Mouse (Mus musculus) CD4-positive naive resting alpha-beta T cell, adult 57 days (primary cell): ENCODE measurements around the gene Hadhb. TPM values are rescaled to one million over a fixed set of nuclear protein-coding genes. Genes with fewer than 3 reads are reported as not detected.

ENCODE experiments used
- total RNA-seq: library from RNA; stranded (reverse); gene quantifications from one replicate; pipeline ENCODE4 v1.2.4, GENCODE M21; 2023

Gene Hadhb
- total RNA-seq, result 130 TPM

DNA sequence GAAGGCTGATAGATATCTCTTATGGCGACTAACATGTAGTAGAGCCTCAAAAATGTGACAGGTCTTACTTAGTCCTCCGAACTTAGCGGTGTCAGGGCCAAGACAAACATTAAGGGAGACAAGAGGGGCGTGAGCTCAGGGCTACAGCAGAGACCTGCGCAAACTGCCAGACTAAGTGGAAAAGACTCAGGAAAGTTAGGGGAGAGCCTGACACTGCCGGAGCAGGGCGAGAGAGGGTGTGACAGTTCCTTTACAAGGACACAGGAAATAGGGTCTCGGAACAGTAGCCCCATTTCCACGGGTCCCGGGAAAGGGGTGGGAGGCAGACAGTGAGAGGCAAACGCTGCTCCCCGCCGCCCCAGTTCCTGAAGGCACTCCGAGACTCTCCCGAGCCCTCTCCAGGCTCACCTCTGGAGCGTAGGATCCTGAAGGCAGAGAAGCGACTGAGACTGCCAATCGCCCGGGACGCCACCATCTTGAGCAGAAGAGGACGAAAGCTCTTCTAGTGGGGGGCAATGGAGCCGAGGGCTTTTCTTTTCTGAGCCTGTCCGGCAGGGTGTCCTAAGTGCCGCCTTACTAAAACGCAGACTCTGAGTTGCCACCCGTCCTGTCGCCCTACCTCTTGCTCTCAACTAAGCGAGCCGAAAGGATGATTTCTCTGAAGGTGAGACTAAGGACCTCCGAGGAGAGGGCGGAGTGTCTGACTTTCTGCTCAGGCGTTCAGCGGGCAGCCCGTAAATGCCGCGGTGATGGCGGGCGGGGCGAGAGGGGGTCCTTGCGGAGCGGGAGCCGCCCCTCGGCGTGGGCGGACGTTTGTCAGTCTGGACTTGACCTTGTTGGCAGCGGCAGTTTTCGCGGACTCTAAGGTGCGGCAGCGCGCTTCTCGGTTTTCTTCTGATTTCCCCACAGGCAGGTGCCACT, at the start of gene Hadhb, which contains the start of gene Hadha:
Gene Hadhb (plus strand): TSS at position 775 of the 921 bp plus-strand sequence.
Gene Hadha (minus strand): TSS at position 689 of the 921 bp plus-strand sequence.

DNA sequence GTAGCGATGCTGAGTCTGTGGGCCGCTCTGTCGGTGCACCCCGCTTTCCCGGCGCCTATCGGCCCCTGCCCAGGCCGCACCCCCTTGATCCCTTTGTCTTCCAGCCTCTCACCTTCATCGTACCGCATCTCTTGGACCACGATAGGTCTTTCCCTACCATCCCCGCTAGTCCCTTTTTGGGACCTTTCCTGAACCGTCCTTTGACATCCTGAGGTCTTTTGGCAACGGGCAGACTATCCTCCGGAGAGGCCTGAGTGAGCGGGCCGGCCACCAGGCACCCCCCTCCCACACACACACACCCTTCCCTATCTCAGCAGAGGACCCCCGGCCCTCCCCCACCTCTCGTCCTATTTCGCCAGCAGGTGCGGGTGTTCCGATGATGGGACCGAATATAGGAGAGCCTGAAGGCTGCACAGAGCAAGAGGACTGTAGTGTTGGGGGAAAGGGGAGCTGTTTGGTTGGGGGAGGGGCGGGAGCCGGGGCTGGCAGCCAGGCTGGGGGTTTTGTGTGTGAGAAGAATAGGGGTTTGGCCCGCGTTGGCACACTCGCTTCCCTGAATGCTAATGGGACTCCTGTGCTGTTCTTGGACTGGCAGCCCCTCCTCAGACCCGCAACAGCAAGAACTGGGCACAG, 49.3 kb upstream of the Hadhb start, which contains the start of gene 3110082J24Rik:
Gene 3110082J24Rik (minus strand): TSS at position 419 of the 633 bp plus-strand sequence.

GRCm38 (mm10) chr5:30205493-30205892, 50.4 kb downstream of the Hadhb start, which contains the start of gene Adgrf3:
Gene Adgrf3, minus strand, starts transcription at chr5:30205722.

DNA sequence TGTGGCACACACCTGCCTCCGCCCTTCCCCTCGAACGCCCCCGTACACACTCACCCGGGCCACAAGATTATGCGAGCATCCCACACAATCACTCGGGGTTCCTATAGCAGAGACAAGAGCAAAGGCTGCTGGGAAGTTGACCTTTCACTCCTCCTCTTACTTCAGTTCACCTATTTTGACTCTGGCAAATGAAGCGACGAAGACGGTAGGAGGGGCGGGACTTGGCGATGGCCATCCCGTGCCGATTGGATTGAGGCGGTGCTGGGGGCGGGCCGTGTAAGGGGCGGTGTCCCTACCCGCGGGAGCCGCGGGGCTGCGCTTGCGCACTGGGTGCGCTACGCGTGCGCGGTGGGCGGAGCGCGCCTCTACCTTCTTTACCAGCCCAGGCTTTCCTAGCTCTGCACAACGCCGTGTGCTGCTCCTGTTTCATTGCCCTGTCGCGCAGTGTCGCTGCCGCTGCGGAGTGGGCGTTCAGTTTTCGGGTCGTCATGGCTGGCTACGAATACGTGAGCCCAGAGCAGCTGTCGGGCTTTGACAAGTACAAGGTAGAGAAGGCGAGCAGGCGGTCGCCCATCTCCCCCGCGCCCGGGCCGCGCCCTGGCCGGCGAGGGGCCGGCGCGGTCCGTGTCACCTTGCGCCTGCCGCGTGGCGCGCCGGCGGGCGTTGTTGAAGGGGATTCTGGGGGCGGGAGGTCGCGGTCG, 77.4 kb downstream of the Hadhb start, which contains the start of gene Selenoi:
Gene Selenoi (plus strand): TSS at position 311 of the 701 bp plus-strand sequence.

Other genes with a start within 250 kb of the Hadhb start
- not detected for gene Il6, start 142.1 kb upstream of the Hadhb start, total RNA-seq
- 10.1 TPM for gene Tyms, start 81.6 kb upstream of the Hadhb start, total RNA-seq
- not detected for gene Garem2, start 50.1 kb upstream of the Hadhb start, total RNA-seq
- not detected for gene 3110082J24Rik, start 49.2 kb upstream of the Hadhb start, total RNA-seq
- gene Hadha, start 86 bp upstream of the Hadhb start, total RNA-seq, result 93.5 TPM
- gene Adgrf3, start 50.5 kb downstream of the Hadhb start, total RNA-seq, result not detected
- gene Selenoi, start 77.3 kb downstream of the Hadhb start, total RNA-seq, result 30.0 TPM
- gene Drc1, start 126.1 kb downstream of the Hadhb start, total RNA-seq, result 44.5 TPM